Mouse (Mus musculus) layer of hippocampus, postnatal 10 days (tissue): ENCODE results near the gene Rfxap. TPM values are rescaled to one million over a fixed set of nuclear protein-coding genes. Genes with fewer than 3 reads are reported as not detected.
"Not testable (repeated sequence)": the region's sequence is repeated elsewhere in the genome, so short reads cannot be mapped to it uniquely, and the experiment has no call there.

ENCODE experiments used
- DNase-seq, 2 experiments: peaks; one replicate each; pipeline ENCODE4 v3.0.0; 2021; ENCODE audit warnings: low spot score in 2 of 2
- total RNA-seq, 2 experiments: library from RNA; stranded (reverse); gene quantifications; 2 replicates each; pipeline ENCODE4 v1.2.3; 2021

The Rfxap gene
- total RNA-seq, 2 experiments from 2014 or later, result 51.6 to 59.3 TPM

- DNase-seq, result no peak
These were observed 39.0 kb downstream of the Rfxap start for GRCm38 (mm10) chr3:54768592-54768991.

DNA sequence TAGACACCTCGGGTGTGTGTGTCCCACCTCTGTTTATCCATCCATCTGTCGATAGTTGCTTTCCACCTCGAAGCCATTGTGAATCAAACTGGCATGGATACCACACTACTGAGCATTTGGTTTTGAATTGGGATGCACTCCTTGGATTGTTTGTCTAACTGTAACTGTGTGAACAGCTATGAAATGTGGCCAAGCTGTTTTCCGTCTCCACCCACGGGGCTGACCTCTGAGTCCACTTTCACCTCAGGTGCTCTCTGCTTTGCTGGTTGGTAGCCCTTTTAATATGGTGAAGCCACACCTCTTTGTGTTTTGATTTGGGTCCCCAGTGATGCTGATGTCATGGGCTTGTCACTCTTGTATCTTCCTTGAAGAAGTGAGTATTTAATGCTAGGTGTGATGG is 40.8 kb downstream of the Rfxap start:
- no peak for DNase-seq

DNA sequence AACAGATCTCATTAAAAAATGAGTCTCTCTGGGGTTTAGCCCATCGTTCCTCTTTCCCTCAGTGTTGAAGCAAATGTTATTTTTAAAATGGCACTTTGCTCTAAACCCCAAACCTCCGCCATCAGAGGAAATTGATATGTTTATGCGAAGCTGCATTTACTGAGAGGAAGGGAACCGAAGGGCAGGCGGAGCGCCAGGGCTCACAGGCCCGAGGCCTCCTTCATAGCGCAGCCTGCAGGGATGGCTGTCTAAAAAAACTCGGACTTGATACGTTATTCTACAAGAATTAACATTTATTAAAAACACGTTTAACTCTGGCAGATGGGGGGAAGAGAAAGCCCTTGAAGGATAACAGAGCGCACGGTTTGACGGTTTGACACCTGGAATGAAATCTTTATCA is 41.6 kb downstream of the Rfxap start:
- DNase-seq, result no peak

DNA sequence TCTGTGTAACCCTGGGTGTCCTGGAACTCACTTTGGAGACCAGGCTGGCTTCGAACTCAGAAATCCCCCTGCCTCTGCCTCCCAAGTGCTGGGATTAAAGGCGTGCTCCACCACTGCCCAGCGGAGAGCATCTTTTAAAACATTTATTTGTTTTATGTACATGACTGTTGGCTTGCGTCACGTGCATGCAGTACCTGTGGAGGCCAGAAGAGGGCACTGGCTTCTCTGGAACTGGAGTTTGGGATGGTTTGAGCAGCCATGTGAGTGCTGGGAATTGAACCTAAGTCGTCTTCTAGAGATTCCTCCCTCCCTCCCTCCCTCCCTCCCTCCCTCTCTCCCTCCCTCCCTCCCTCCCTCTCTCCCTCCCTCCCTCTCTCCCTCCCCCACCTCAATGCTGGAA is 42.1 kb downstream of the Rfxap start:
- DNase-seq, result not testable (repeated sequence)

- peak; percentile 46 to 49 for DNase-seq
These were observed 43.2 kb downstream of the Rfxap start for GRCm38 (mm10) chr3:54764418-54764817.

- no peak for DNase-seq
These were observed 46.3 kb downstream of the Rfxap start for GRCm38 (mm10) chr3:54761258-54761657.

GRCm38 (mm10) chr3:54760321-54761115 is 47.1 kb downstream of the Rfxap start:
- no peak for DNase-seq

- no peak for DNase-seq
These were observed 48.4 kb downstream of the Rfxap start for GRCm38 (mm10) chr3:54759211-54759610.

DNA sequence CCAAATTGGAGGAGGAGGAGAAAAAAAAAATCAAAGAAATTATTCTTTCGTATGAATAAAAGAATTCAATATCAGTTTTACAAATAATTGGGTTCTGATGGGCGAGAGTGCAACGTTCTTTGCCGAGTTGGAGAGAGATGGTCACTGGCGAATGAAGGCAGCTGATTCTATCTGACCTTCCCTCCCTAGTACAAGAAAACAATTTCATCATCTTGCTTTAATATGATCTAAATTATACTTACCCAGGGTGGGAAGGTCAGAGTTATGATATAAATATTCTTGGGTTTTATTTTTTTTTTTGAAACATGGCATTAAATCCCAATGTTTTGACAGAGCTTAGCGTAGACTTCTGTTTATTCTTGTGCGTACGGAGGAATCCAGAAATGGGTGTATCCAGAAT is 50.1 kb downstream of the Rfxap start:
- no peak for DNase-seq

DNA sequence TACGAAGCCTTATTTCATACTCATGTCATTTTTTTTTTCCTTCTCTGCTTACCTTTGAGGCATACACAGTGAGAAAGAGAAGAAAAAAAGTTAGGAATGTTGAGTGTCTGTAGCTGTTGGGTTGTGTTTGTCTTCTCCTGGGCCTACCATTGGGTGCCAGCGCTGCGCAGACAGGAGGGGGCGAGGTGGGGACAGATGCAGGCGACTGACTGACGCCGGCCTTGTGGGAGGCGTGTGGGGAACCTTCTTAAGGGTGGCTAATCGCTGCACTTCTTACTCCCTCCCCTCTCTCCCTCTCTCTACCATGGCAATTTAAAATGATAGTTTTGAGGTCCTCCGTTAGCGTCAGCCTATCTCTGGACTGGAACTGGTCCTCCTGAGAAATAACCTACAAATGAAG is 51.5 kb downstream of the Rfxap start:
- peak; percentile 16 to 24 for DNase-seq

- DNase-seq, result peak; percentile 42 to 61
These were observed 52.2 kb downstream of the Rfxap start, which contains the start of gene Smad9 for GRCm38 (mm10) chr3:54755145-54756041. TSS of gene Smad9 (plus strand) at chr3:54755582.

GRCm38 (mm10) chr3:54753411-54753810 is 54.2 kb downstream of the Rfxap start:
- DNase-seq, result no peak

Other genes with a start within 250 kb of the Rfxap start
- 10 to 100 TPM; 57.6 to 62.0 TPM for gene Supt20, start 115.0 kb downstream of the Rfxap start, total RNA-seq
- gene Gm21958, start 93.4 kb downstream of the Rfxap start, total RNA-seq, result not detected
- 10 to 100 TPM; 35.5 to 41.2 TPM for gene Exosc8, start 72.4 kb downstream of the Rfxap start, total RNA-seq
- 10 to 100 TPM; 23.7 to 27.1 TPM for gene Alg5, start 72.3 kb downstream of the Rfxap start, total RNA-seq
- gene Smad9, start 52.2 kb downstream of the Rfxap start, total RNA-seq, result 1 to 10 TPM; 4.4 to 4.5 TPM
- gene Sertm1, start 108.1 kb upstream of the Rfxap start, total RNA-seq, result 10 to 100 TPM; 90.2 to 95.5 TPM
- 1 to 10 TPM; 2.4 to 4.1 TPM for gene Ccna1, start 247.7 kb upstream of the Rfxap start, total RNA-seq